ENCODE assay signal across 9 mouse cellular contexts in the genomic region with DNA sequence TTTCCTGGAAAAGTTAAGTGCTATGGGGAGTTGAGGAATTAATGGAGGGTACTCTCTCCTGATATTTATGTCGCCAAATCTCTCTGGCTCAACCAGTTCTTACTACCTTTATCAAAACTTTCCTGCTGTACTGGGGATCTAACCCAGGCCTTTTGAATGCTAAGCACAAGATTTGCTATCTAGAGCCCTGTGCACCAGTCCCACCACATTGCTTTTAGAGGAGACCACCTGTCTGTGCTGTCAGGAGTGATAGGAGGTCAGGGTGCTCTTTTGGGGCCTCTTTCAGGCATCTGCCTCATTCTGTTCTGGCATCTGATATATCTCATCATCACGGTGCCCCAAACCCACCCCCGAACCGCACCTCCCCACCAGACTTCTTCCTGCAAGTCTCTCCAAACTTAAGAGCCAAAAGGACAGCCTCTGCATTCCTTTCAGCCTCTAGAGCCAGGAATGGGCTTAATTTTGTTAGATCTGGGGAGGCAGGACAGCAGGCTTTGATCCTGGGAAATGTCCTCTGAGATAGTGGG. TPM values are rescaled to one million over a fixed set of nuclear protein-coding genes. Genes with fewer than 3 reads are reported as not detected.
DNase-seq lines count a peak whose midpoint lies in the region; ATAC-seq and TF ChIP-seq lines count a peak whose summit lies in the region.
"Had no signal": no experiment of that assay in that cellular context is flagged by ENCODE, and none has a peak within 500 bp of the region (broad histone marks: within the 10 kb centered on the region; RNA-seq: fewer than 3 reads in every experiment).

No protein-coding gene starts in this region.

- no peaks in the 10 kb centered on the region for H3K9me3 ChIP-seq in heart, embryonic 14.5 days (ENCODE audit: control insufficient read depth, low read length)
- no peaks in the 10 kb centered on the region for H3K9me3 ChIP-seq in midbrain, embryonic 12.5 days
- H3K9me3 ChIP-seq in midbrain, embryonic 15.5 days, result no peaks in the 10 kb centered on the region
- H3K9me3 ChIP-seq in liver, embryonic 11.5 days (ENCODE audit: control insufficient read depth, low read length), result no peaks in the 10 kb centered on the region
- no peaks in the 10 kb centered on the region for H3K9me3 ChIP-seq in stomach, postnatal 0 days (ENCODE audit: control insufficient read depth, low read length)

- H3K4me2 ChIP-seq in heart, embryonic 14.5 days (ENCODE audit: low read length), result peak overlapping the region; percentile 67
- 0 out of 2 replicates have a peak overlapping the region, but pooled peaks have one; percentile 48 for H3K4me2 ChIP-seq in midbrain, embryonic 12.5 days (replicated peaks)
- H3K4me2 ChIP-seq in midbrain, embryonic 15.5 days, result no peak overlapping the region
- peak overlapping the region; percentile 83 for H3K4me2 ChIP-seq in liver, embryonic 11.5 days
- H3K4me2 ChIP-seq in stomach, postnatal 0 days (replicated peaks; ENCODE audit: low read depth), result peak overlapping the region; percentile 77

- H3K4me1 ChIP-seq in heart, embryonic 14.5 days (ENCODE audit: control insufficient read depth in 2 of 2, insufficient read depth in 2 of 2, low read length in 2 of 2), result peaks cover 32 to 46% of the 10 kb centered on the region in 2 experiments
- peaks cover 21% of the 10 kb centered on the region for H3K4me1 ChIP-seq in midbrain, embryonic 12.5 days
- H3K4me1 ChIP-seq in midbrain, embryonic 15.5 days, result peaks cover 16% of the 10 kb centered on the region
- H3K4me1 ChIP-seq in liver, embryonic 11.5 days (replicated peaks; ENCODE audit: control insufficient read depth, insufficient read depth, low read length), result peaks cover 31% of the 10 kb centered on the region
- H3K4me1 ChIP-seq in stomach, postnatal 0 days (replicated peaks; ENCODE audit: control insufficient read depth, insufficient read depth), result peaks cover 6% of the 10 kb centered on the region; the same call in 1 of the 2 replicates
- peaks cover 12% of the 10 kb centered on the region for H3K4me1 ChIP-seq in thymus, adult 2 months (replicated peaks; ENCODE audit: control insufficient read depth, insufficient read depth, low read length)

- no peak for TF ChIP-seq POLR2A in thymus, adult 2 months (IDR thresholded peaks at IDR 0.05; ENCODE audit: control insufficient read depth, extremely low read depth, insufficient read depth, low read length, poor library complexity)

- no peaks in the 10 kb centered on the region for H3K27me3 ChIP-seq in heart, embryonic 14.5 days (ENCODE audit: control insufficient read depth, insufficient read depth, low read length)
- H3K27me3 ChIP-seq in midbrain, embryonic 12.5 days, result peaks cover 6% of the 10 kb centered on the region; the same call in 1 of the 2 replicates
- H3K27me3 ChIP-seq in midbrain, embryonic 15.5 days (replicated peaks), result no peaks in the 10 kb centered on the region
- H3K27me3 ChIP-seq in liver, embryonic 11.5 days (replicated peaks; ENCODE audit: control insufficient read depth, insufficient read depth, low read length), result no peaks in the 10 kb centered on the region
- no peaks in the 10 kb centered on the region for H3K27me3 ChIP-seq in stomach, postnatal 0 days (ENCODE audit: control insufficient read depth, insufficient read depth, low read length)
- no peaks in the 10 kb centered on the region for H3K27me3 ChIP-seq in thymus, adult 2 months (ENCODE audit: control insufficient read depth, insufficient read depth, low read length)

- H3K27ac ChIP-seq in heart, embryonic 14.5 days (replicated peaks in 1 of 2; ENCODE audit: control insufficient read depth in 1 of 2, insufficient read depth in 1 of 2, low read depth in 2 of 2, low read length in 2 of 2), result no peak overlapping the region
- H3K27ac ChIP-seq in midbrain, embryonic 12.5 days (replicated peaks), result no peak overlapping the region
- H3K27ac ChIP-seq in midbrain, embryonic 15.5 days, result no peak overlapping the region
- H3K27ac ChIP-seq in liver, embryonic 11.5 days (ENCODE audit: low read depth, low read length), result no peak overlapping the region
- peak overlapping the region; percentile 88 for H3K27ac ChIP-seq in stomach, postnatal 0 days (replicated peaks)
- H3K27ac ChIP-seq in thymus, adult 2 months (ENCODE audit: control insufficient read depth, insufficient read depth, low read length), result no peak overlapping the region

- H3K4me3 ChIP-seq in heart, embryonic 14.5 days (ENCODE audit: control insufficient read depth in 1 of 2, insufficient read depth in 1 of 2, low read depth in 1 of 2, low read length in 2 of 2), result peak overlapping the region in 1 of 2 experiments; percentile 33; a peak in 1 of 4 replicates
- no peak overlapping the region for H3K4me3 ChIP-seq in midbrain, embryonic 12.5 days
- no peak overlapping the region for H3K4me3 ChIP-seq in midbrain, embryonic 15.5 days
- 0 out of 2 replicates have a peak overlapping the region, but pooled peaks have one; percentile 42 for H3K4me3 ChIP-seq in liver, embryonic 11.5 days (ENCODE audit: low read depth, low read length)
- peak overlapping the region; percentile 46 for H3K4me3 ChIP-seq in stomach, postnatal 0 days (ENCODE audit: low read depth, low read length)
- H3K4me3 ChIP-seq in thymus, adult 2 months (ENCODE audit: control insufficient read depth, insufficient read depth, low read length), result no peak overlapping the region

- no peak for DNase-seq in heart, postnatal 4 days
- no peak for DNase-seq in liver, embryonic 11.5 days (ENCODE audit: low spot score)
- no peak for DNase-seq in stomach, postnatal 0 days (ENCODE audit: low spot score)
- DNase-seq in thymus, adult 2 months, result no peak
- DNase-seq: adrenal gland, postnatal 10 days had no signal

- peak overlapping the region; percentile 57; the same call in 1 of the 2 replicates for H3K9ac ChIP-seq in heart, embryonic 14.5 days (ENCODE audit: low read length)
- H3K9ac ChIP-seq in midbrain, embryonic 12.5 days (replicated peaks), result no peak overlapping the region
- no peak overlapping the region for H3K9ac ChIP-seq in midbrain, embryonic 15.5 days
- no peak overlapping the region for H3K9ac ChIP-seq in liver, embryonic 11.5 days (ENCODE audit: low read depth, low read length)
- peak overlapping the region; percentile 31; the same call in 1 of the 2 replicates for H3K9ac ChIP-seq in stomach, postnatal 0 days (ENCODE audit: low read length)

- no peaks in the 10 kb centered on the region for H3K36me3 ChIP-seq in heart, embryonic 14.5 days (ENCODE audit: control insufficient read depth, insufficient read depth, low read length)
- H3K36me3 ChIP-seq in midbrain, embryonic 12.5 days, result no peaks in the 10 kb centered on the region
- H3K36me3 ChIP-seq in midbrain, embryonic 15.5 days (replicated peaks), result no peaks in the 10 kb centered on the region
- no peaks in the 10 kb centered on the region for H3K36me3 ChIP-seq in liver, embryonic 11.5 days (ENCODE audit: control insufficient read depth, insufficient read depth, low read length)
- H3K36me3 ChIP-seq in stomach, postnatal 0 days (ENCODE audit: control insufficient read depth, insufficient read depth, low read length), result no peaks in the 10 kb centered on the region
- H3K36me3 ChIP-seq in thymus, adult 2 months (ENCODE audit: control insufficient read depth, insufficient read depth, low read length), result no peaks in the 10 kb centered on the region

- TF ChIP-seq EP300 in stomach, postnatal 0 days (optimal IDR thresholded peaks at IDR 0.05), result no peak

- no peak for TF ChIP-seq CTCF in stomach, postnatal 0 days (IDR thresholded peaks at IDR 0.05; ENCODE audit: low read depth)
- TF ChIP-seq CTCF in thymus, adult 2 months (IDR thresholded peaks at IDR 0.05; ENCODE audit: borderline replicate concordance, control insufficient read depth, extremely low read depth, insufficient read depth, low read length, poor library complexity), result no peak

- WGBS in heart, embryonic 14.5 days, result 59% methylated on average over 4 of the region's 4 CpGs
- 58% methylated on average over 4 of the region's 4 CpGs for WGBS in midbrain, embryonic 12.5 days
- 57% methylated on average over 4 of the region's 4 CpGs for WGBS in midbrain, embryonic 15.5 days
- WGBS in liver, embryonic 11.5 days, result 37% methylated on average over 4 of the region's 4 CpGs
- 40% methylated on average over 4 of the region's 4 CpGs for WGBS in stomach, postnatal 0 days
- WGBS in thymus, adult 2 months, result 80% methylated on average over 4 of the region's 4 CpGs

- ATAC-seq in heart, embryonic 14.5 days (ENCODE audit: insufficient number of reproducible peaks, insufficient read depth, low FRiP score, low read depth), result no peak
- ATAC-seq in midbrain, embryonic 12.5 days (ENCODE audit: low FRiP score, low read depth), result no peak
- ATAC-seq in midbrain, embryonic 15.5 days (replicated peaks), result no peak
- ATAC-seq in liver, embryonic 11.5 days (replicated peaks; ENCODE audit: low FRiP score), result peak; percentile 57
- ATAC-seq in stomach, postnatal 0 days (ENCODE audit: low FRiP score, low TSS enrichment), result no peak
- ATAC-seq in frontal cortex, adult (ENCODE audit: low TSS enrichment), result no peak

RNA-seq across cellular contexts. Expression of a gene that starts 1.3 kb away (rescaled TPM):
- 23.4 and 25.8 TPM in 2 replicates for polyA plus RNA-seq in heart, embryonic 14.5 days (2014; fragmentation: Nextera tagmentation; extraction: Ambion mirVana)
- total RNA-seq in heart, postnatal 4 days (2021), result 10 to 100 TPM; 38.5 to 40.5 TPM
- polyA plus RNA-seq in midbrain, embryonic 12.5 days (2016; fragmentation: Nextera tagmentation; extraction: Ambion mirVana), result 30.5 and 32.4 TPM in 2 replicates
- 24.0 and 25.2 TPM in 2 replicates for polyA plus RNA-seq in midbrain, embryonic 15.5 days (2015; fragmentation: Nextera tagmentation; extraction: Ambion mirVana)
- polyA plus RNA-seq in liver, embryonic 11.5 days (2014; fragmentation: Nextera tagmentation; extraction: Ambion mirVana), result 12.0 and 12.6 TPM in 2 replicates
- polyA plus RNA-seq in stomach, postnatal 0 days (2015; fragmentation: Nextera tagmentation; extraction: Ambion mirVana), result 17.1 and 21.2 TPM in 2 replicates
- 29.3 and 34.6 TPM in 2 replicates for polyA plus RNA-seq in thymus, adult 2 months (2012; rRNA removed)

RNA-seq across cellular contexts. Expression of a gene that starts 55.1 kb away (rescaled TPM):
- 10.3 and 12.4 TPM in 2 replicates for polyA plus RNA-seq in heart, embryonic 14.5 days (2014; fragmentation: Nextera tagmentation; extraction: Ambion mirVana)
- total RNA-seq in heart, postnatal 4 days (2021), result 10 to 100 TPM; 24.1 to 32.3 TPM
- polyA plus RNA-seq in midbrain, embryonic 12.5 days (2016; fragmentation: Nextera tagmentation; extraction: Ambion mirVana), result 20.9 and 22.2 TPM in 2 replicates
- polyA plus RNA-seq in midbrain, embryonic 15.5 days (2015; fragmentation: Nextera tagmentation; extraction: Ambion mirVana), result 16.5 and 18.5 TPM in 2 replicates
- 18.3 and 19.3 TPM in 2 replicates for polyA plus RNA-seq in liver, embryonic 11.5 days (2014; fragmentation: Nextera tagmentation; extraction: Ambion mirVana)
- polyA plus RNA-seq in stomach, postnatal 0 days (2015; fragmentation: Nextera tagmentation; extraction: Ambion mirVana), result 18.8 and 20.5 TPM in 2 replicates
- polyA plus RNA-seq in thymus, adult 2 months (2012; rRNA removed), result 64.6 and 76.1 TPM in 2 replicates

RNA-seq across cellular contexts. Expression of a gene that starts 58.2 kb away (rescaled TPM):
- 71.1 and 75.3 TPM in 2 replicates for polyA plus RNA-seq in heart, embryonic 14.5 days (2014; fragmentation: Nextera tagmentation; extraction: Ambion mirVana)
- 10 to 100 TPM; 82.7 to 88.8 TPM for total RNA-seq in heart, postnatal 4 days (2021)
- 161 and 165 TPM in 2 replicates for polyA plus RNA-seq in midbrain, embryonic 12.5 days (2016; fragmentation: Nextera tagmentation; extraction: Ambion mirVana)
- polyA plus RNA-seq in midbrain, embryonic 15.5 days (2015; fragmentation: Nextera tagmentation; extraction: Ambion mirVana), result 162 and 164 TPM in 2 replicates
- 134 and 139 TPM in 2 replicates for polyA plus RNA-seq in liver, embryonic 11.5 days (2014; fragmentation: Nextera tagmentation; extraction: Ambion mirVana)
- 39.0 and 40.2 TPM in 2 replicates for polyA plus RNA-seq in stomach, postnatal 0 days (2015; fragmentation: Nextera tagmentation; extraction: Ambion mirVana)
- 73.9 and 82.0 TPM in 2 replicates for polyA plus RNA-seq in thymus, adult 2 months (2012; rRNA removed)

RNA-seq across cellular contexts. Expression of a gene that starts 58.6 kb away (rescaled TPM):
- polyA plus RNA-seq in heart, embryonic 14.5 days (2014; fragmentation: Nextera tagmentation; extraction: Ambion mirVana), result 23.1 and 26.6 TPM in 2 replicates
- 10 to 100 TPM; 78.6 to 88.9 TPM for total RNA-seq in heart, postnatal 4 days (2021)
- polyA plus RNA-seq in midbrain, embryonic 12.5 days (2016; fragmentation: Nextera tagmentation; extraction: Ambion mirVana), result 49.6 and 50.4 TPM in 2 replicates
- 59.2 and 59.7 TPM in 2 replicates for polyA plus RNA-seq in midbrain, embryonic 15.5 days (2015; fragmentation: Nextera tagmentation; extraction: Ambion mirVana)
- 23.4 and 24.2 TPM in 2 replicates for polyA plus RNA-seq in liver, embryonic 11.5 days (2014; fragmentation: Nextera tagmentation; extraction: Ambion mirVana)
- 9.1 and 11.1 TPM in 2 replicates for polyA plus RNA-seq in stomach, postnatal 0 days (2015; fragmentation: Nextera tagmentation; extraction: Ambion mirVana)
- polyA plus RNA-seq in thymus, adult 2 months (2012; rRNA removed), result 42.3 and 49.5 TPM in 2 replicates

Comparison
In these comparisons a context has a peak if more than half of its experiments do, and no peak if none do; other contexts are left out.
1. H3K4me3 ChIP-seq: peak in liver, embryonic 11.5 days (single experiment) and stomach, postnatal 0 days (single experiment); none in midbrain, embryonic 12.5 days (single experiment), midbrain, embryonic 15.5 days (single experiment) and thymus, adult 2 months (single experiment).
2. H3K9ac ChIP-seq: peak in heart, embryonic 14.5 days (single experiment) and stomach, postnatal 0 days (single experiment); none in midbrain, embryonic 12.5 days (single experiment), midbrain, embryonic 15.5 days (single experiment) and liver, embryonic 11.5 days (single experiment).